Mouse (Mus musculus) mouse embryonic stem cell (cell line): ENCODE results near the gene Sarnp.

ENCODE experiments used
- in situ Hi-C, 2 experiments: fragments of 300-500 bp; cut with MboI; formaldehyde crosslinking; loops; 1 replicate in 1 of 2; 3 replicates in 1 of 2; pipeline ENCODE4 v1.14.3; 2019 to 2020; ENCODE audit warnings: low sequenced_read_pairs in 2 of 2, low pct_unique_long_range_greater_than_20kb in 1 of 2, mixed read lengths in 1 of 2; ENCODE audit not compliant: unreplicated experiment in 1 of 2

The Sarnp gene

DNA sequence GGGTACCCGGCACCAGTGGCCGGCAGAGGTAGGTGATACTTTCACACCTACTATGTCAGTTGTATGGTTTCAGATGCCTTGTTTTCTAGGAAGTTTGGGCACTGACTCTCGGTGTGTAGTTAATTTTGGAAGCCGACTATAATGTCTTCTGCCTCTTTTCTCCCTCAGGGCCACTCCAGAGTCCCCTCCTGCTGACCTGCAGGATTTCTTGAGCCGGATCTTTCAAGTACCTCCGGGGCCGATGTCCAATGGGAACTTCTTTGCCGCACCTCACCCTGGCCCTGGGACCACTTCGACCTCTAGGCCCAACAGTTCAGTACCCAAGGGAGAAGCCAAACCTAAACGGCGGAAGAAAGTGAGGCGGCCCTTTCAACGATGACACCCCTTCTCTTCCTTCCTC, at the start of gene Sarnp:
TSS of gene Sarnp (plus strand) at position 301 of the 400 bp plus-strand sequence.
- in situ Hi-C loops = no loop called here

GRCm38 (mm10) chr10:128772895-128773294, 44.2 kb upstream of the Sarnp start:
- in situ Hi-C loops = no loop called here

- in situ Hi-C loops = no loop called here
These were observed 43.4 kb upstream of the Sarnp start for GRCm38 (mm10) chr10:128773685-128774084.

GRCm38 (mm10) chr10:128778441-128778840, 38.7 kb upstream of the Sarnp start:
- in situ Hi-C loops = no loop called here

DNA sequence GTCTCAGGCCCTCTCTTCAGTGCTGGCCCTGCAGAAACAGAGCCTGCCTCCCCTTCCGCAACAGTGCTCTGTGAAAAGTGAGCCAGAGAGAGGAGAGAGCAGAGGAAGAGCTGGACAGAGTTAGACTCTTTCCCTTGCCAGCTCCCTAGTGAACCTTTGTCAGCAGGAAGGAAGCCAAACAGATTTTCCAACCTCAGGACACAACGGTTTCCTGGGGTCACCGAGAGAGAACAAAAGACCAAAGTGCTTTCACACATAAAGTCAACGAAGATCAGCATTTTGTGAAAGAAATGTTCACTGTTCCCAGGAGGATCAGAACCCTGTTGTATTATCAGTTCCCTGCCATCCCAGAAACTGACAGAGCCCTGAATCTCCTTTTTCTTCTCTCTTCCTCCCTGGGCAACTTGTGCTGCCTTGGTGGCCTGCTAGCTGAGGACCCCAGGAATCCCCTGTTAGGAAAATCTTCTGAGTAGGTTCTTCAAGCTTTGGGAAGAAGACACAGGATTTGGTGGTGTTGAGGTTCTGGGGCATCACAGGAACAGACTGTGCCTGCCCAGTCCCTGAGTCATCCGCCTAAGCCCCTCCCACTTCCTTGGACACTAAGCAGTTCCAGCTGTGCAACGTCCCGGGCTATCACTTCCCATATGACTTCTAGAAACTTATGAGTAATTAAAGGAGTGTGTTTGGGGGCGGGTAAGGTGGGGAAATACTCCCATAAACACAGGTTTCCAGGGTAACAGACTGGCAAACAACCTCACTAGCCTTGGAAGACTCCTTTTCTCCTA, 37.9 kb upstream of the Sarnp start:
- in situ Hi-C loops = no loop called here

- in situ Hi-C loops = no loop called here
These were observed 36.9 kb upstream of the Sarnp start for GRCm38 (mm10) chr10:128780200-128780599.

DNA sequence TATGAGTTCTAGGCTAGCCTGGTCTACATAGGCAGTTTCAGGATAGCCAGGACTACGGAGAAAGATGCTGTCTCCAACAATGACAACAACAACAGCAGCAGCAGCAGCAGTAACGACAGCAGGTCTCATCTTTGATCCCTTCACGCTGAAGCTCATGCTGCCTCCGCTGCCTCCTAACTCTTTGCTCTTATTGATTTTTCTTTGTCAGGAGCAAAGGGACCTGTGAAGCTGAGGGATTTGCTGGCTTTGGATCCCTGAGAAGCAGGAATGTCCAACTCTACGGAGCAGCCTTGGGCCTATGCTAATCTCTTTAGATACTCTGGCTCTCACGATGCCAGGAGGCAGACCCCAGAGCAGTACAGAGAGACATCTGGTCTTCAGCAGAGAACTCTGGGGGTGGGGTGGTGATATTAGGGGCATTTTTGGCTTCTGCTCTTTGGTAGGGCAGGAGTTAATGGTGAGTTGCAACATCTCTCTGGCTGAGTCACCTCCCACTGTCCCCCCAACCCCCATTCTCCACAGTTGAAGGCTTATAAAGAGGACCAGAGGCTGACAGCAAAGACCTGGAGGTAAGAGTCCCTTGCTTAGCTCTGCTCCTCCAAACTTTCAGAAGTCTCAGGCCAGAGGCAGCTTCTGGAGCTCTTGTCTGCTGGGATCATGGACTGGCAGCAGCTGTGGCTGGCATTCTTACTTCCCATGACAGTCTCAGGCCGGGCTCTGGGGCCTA, 26.6 kb upstream of the Sarnp start, which contains the start of gene Mmp19:
TSS of gene Mmp19 (plus strand) at position 513 of the 727 bp plus-strand sequence.
- in situ Hi-C loops = no loop called here

DNA sequence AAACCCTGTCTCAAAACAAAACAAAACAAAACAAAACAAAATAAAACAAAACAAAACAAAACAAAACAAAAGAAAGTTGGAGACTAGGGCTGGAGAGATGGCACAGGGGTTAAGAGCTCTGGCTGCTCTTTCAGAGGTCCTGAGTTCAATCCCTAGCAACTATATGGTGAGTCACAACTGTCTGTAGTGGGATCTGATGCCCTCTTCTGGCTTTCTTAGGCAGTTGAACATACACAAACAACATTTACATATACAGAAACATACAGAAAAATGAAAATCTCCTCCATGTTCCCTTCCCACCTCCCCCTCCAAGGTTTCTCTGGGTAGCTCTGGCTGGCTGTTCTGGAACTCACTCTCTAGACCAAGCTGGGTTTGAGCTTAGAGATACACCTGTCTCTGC, 25.1 kb upstream of the Sarnp start:
- in situ Hi-C loops = no loop called here

- in situ Hi-C loops = no loop called here
These were observed 23.9 kb upstream of the Sarnp start for GRCm38 (mm10) chr10:128793258-128793657.

DNA sequence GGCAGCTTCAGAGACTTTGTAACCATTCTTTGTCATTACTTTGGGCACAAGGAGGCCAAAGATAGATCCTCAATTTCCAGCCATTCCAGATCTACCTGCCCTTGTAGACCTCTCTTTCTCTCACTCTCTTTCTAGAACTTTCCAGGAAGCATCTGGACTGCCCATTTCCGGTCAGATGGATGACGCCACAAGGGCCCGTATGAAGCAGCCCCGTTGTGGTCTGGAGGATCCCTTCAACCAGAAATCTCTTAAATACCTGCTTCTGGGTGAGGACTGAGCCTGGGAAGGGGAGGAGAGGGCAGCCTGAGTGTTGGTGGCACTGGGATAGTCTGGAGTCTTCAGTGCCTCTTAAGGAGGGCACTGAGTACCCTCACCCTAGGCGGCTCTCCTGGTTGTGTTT, 22.7 kb upstream of the Sarnp start:
- in situ Hi-C loops = no loop called here

GRCm38 (mm10) chr10:128795581-128795980, 21.6 kb upstream of the Sarnp start:
- in situ Hi-C loops = no loop called here

DNA sequence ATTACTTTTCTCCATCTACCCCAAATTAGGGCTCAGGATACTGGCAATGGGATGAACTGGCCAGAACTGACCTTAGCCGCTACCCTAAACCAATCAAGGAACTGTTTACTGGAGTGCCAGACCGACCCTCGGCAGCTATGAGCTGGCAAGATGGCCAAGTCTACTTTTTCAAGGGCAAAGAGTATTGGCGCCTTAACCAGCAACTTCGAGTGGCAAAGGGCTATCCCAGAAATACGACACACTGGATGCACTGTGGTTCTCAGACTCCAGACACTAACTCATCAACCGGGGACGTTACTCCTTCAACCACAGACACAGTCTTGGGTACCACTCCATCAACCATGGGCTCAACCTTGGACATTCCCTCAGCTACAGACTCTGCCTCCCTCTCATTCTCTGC, 18.5 kb upstream of the Sarnp start:
- in situ Hi-C loops = no loop called here

- in situ Hi-C loops = no loop called here
These were observed 15.1 kb upstream of the Sarnp start for GRCm38 (mm10) chr10:128801981-128802495.

DNA sequence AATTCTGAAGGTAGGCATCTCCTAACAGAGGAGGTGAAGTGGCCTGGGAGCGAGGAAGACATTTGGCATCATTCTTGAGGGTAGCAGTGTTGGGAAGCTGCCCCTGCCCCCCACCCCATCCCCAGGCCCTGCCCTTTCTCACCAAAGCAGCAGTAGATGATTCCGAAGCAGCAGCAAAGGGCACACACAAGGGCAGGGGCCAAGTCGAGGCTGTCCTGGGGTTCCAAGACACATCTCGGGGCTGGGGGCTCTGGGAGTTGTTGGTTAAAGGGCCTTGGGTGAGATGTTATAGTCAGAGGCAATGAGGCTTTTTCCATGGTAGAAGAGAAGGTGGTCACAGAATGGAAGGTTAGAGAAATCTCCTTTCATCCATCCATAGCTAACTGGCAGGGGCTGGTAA, 14.2 kb upstream of the Sarnp start:
- in situ Hi-C loops = no loop called here

DNA sequence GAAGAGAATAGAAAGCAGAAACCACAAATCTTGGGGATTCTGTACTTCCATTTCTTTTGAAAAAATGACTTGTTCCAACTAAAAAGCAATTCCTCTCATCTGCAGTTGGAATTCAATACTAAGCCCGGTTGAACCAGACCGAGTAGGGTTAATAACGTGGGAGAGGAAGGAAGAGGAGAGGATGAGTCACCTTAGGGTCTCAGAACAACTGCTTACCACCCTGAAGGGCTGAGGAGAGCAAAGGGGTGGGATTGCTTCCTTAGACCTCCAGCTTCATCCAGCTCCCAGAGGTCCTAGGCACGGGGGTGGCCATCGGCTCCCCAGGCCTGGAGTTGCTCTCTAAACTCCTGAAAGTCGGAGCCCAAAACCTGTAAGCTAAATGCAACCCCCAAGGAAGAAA, 13.8 kb upstream of the Sarnp start:
- in situ Hi-C loops = no loop called here

DNA sequence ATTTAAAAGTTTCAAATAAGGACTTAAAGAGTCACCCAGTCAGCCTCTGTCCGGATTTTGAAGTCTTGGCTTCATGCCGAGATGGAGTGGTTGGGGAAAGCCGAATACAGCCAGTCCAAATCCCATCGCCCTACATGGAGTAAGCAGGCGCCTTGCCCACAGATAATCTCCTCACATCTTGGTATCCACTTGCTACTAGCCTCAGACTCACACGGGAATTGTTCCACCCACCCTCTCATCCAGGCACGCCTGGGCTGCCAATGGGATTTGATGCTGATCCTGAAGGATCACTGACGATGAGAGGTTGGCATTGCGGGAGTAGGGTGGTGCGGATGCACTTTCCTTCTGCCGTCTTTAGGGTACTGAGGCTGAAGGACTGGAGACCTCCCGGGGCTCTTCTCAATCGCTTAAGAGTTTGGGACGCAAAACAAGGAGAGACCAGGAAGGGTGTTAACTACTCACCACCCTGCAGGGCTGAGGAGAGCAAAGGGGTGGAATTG, 13.3 kb upstream of the Sarnp start, which contains the start of gene Dnajc14:
TSS of gene Dnajc14 (plus strand) at position 292 of the 500 bp plus-strand sequence.
- in situ Hi-C loops = no loop called here

DNA sequence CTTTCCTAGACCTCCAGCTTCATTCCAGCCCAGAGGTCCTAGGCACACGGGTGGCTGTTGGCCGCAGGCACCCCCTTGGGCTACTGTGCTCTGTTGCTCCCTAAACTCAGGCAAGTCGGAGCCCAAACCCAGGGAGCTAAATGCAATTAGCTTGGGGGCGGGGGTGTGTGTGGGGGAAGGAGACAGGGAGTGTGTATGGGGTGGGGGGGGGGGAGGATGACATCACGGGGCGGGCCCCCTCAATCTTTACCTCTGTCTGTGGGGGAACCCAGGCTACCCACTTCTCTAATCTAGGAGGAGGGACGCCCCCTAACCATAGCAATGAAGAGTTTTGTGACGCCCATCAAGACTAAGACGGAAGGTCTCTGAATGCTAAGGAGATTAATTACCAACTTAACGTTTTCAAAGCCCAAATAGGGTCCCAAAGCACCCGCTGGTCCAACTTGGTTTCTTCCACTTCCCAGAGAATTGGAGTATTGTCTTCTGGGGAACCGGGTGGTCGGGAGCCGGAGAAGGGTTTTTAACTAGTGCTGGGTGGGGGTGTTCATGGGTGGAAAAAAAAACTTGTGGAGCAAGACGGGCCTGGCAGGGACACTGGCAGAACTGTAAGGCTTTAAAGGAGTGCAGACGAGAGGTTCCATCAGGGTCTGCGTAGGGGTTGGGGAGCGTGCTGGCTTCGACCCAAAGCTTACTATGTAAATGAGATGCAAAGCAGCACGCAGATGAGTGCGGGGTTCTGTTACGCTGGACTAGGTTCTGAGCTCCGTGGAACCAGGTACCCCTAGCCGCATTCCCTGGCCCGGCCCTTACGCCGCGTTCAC, 12.7 kb upstream of the Sarnp start, which contains the start of gene Tmem198b:
TSS of gene Tmem198b (minus strand) at position 100 of the 821 bp plus-strand sequence.
- in situ Hi-C loops = no loop called here
